Mouse (Mus musculus) forebrain, embryonic 11.5 days (tissue): ENCODE measurements around the gene Bcar3. TPM values are rescaled to one million over a fixed set of nuclear protein-coding genes. Genes with fewer than 3 reads are reported as not detected.

Experiments
- ATAC-seq: fragments of 200-750 bp; cut with Nextera tagmentation; replicated peaks from 2 replicates; pipeline ENCODE4 v1.8.0; 2017; ENCODE audit warnings: moderate TSS enrichment; ENCODE audit not compliant: low FRiP score
- DNase-seq: peaks from one replicate; pipeline ENCODE4 v3.0.0-alpha.2; 2017; ENCODE audit warnings: low spot score
- H3K27ac ChIP-seq: fragments of 300-500 bp; sonication (generic); 2 replicates; pipeline ENCODE4 v1.5.1; 2014; ENCODE audit warnings: low read depth, low read length
- H3K27me3 ChIP-seq: fragments of 300-500 bp; sonication (generic); 2 replicates; pipeline ENCODE4 v1.6.1; 2014; ENCODE audit warnings: mild to moderate bottlenecking, low read length, mixed read lengths; ENCODE audit not compliant: control insufficient read depth, insufficient read depth
- H3K36me3 ChIP-seq: fragments of 300-500 bp; sonication (generic); 2 replicates; pipeline ENCODE4 v1.6.1; 2014; ENCODE audit warnings: mild to moderate bottlenecking, low read length, moderate library complexity, mixed read lengths; ENCODE audit not compliant: control insufficient read depth, insufficient read depth
- H3K4me1 ChIP-seq: fragments of 300-500 bp; sonication (generic); replicated peaks from 2 replicates; pipeline ENCODE4 v1.6.1; 2014; ENCODE audit warnings: low read length, mixed read lengths; ENCODE audit not compliant: control insufficient read depth, insufficient read depth
- H3K4me2 ChIP-seq: fragments of 300-500 bp; sonication (generic); 2 replicates; pipeline ENCODE4 v1.6.1; 2014; ENCODE audit warnings: low read depth, mild to moderate bottlenecking, low read length, moderate library complexity, mixed read lengths; ENCODE audit not compliant: severe bottlenecking
- H3K4me3 ChIP-seq: fragments of 300-500 bp; sonication (generic); 2 replicates; pipeline ENCODE4 v1.5.1; 2014; ENCODE audit warnings: low read depth, low read length
- H3K9ac ChIP-seq: fragments of 300-500 bp; sonication (generic); 2 replicates; pipeline ENCODE4 v1.6.1; 2014; ENCODE audit warnings: low read length
- H3K9me3 ChIP-seq: fragments of 300-500 bp; sonication (generic); 2 replicates; pipeline ENCODE4 v1.6.1; 2016; ENCODE audit warnings: low read length, mixed read lengths; ENCODE audit not compliant: control insufficient read depth
- WGBS: fragments of 180-500 bp; shearing (Covaris S2); extraction: QIAGEN DNeasy Blood & Tissue Kit; methylation state at CpG from one replicate; pipeline ENCODE4 v1.1.7; 2014; 5-methylcytosine and 5-hydroxymethylcytosine counted together
- polyA plus RNA-seq: library from polyadenylated mRNA; unstranded; fragments of >200 nt; fragmentation: Nextera tagmentation; extraction: Ambion mirVana; gene quantifications from 2 replicates; pipeline ENCODE4 v1.2.1, GENCODE M21; 2014

Bcar3 gene
- polyA plus RNA-seq, 1 experiment from 2014 or later = 12.5 TPM

- H3K27me3 ChIP-seq = no peaks in the 10 kb centered on the region
- peak; percentile 37 for ATAC-seq
- H3K4me1 ChIP-seq = peaks cover 29% of the 10 kb centered on the region
- peak; percentile 68 for DNase-seq
- H3K4me3 ChIP-seq = no peak overlapping the region
- no peak overlapping the region for H3K9ac ChIP-seq
- H3K36me3 ChIP-seq = no peaks in the 10 kb centered on the region
- no peaks in the 10 kb centered on the region for H3K9me3 ChIP-seq
- peak overlapping the region; percentile 37; the same call in 1 of the 2 replicates for H3K4me2 ChIP-seq
- WGBS = 30% methylated on average over 18 of the region's 18 CpGs
- H3K27ac ChIP-seq = peak overlapping the region; percentile 94
Measured at GRCm38 (mm10) chr3:122461932-122462871, 168.3 kb downstream of the Bcar3 start.

- no peak overlapping the region for H3K9ac ChIP-seq
- no peaks in the 10 kb centered on the region for H3K36me3 ChIP-seq
- H3K4me1 ChIP-seq = peaks cover 25% of the 10 kb centered on the region
- no peak overlapping the region for H3K27ac ChIP-seq
- H3K9me3 ChIP-seq = no peaks in the 10 kb centered on the region
- H3K4me2 ChIP-seq = no peak overlapping the region
- ATAC-seq (no peak), DNase-seq (no peak)
- H3K27me3 ChIP-seq = no peaks in the 10 kb centered on the region
- H3K4me3 ChIP-seq = no peak overlapping the region
- WGBS = 82% methylated on average over 9 of the region's 9 CpGs
Measured at GRCm38 (mm10) chr3:122463166-122463565, 169.2 kb downstream of the Bcar3 start.

- ATAC-seq = no peak
- Histone ChIP-seq H3K36me3 (no peaks in the 10 kb centered on the region), H3K9me3 (no peaks in the 10 kb centered on the region), H3K4me2 (no peak overlapping the region), H3K4me1 (peaks cover 15% of the 10 kb centered on the region), H3K9ac (no peak overlapping the region), H3K27me3 (no peaks in the 10 kb centered on the region), H3K27ac (no peak overlapping the region), H3K4me3 (no peak overlapping the region)
- whole genome bisulfite sequencing = 55% methylated on average over 9 of the region's 9 CpGs
- DNase-seq = no peak
Measured at GRCm38 (mm10) chr3:122466100-122466730, 172.3 kb downstream of the Bcar3 start.

GRCm38 (mm10) chr3:122467977-122468376 lies 174.0 kb downstream of the Bcar3 start:
- H3K9me3 ChIP-seq = no peaks in the 10 kb centered on the region
- ATAC-seq = no peak
- no peak overlapping the region for H3K27ac ChIP-seq
- no peak overlapping the region for H3K4me3 ChIP-seq
- H3K9ac ChIP-seq = no peak overlapping the region
- DNase-seq = no peak
- H3K36me3 ChIP-seq = no peaks in the 10 kb centered on the region
- 68% methylated on average over 2 of the region's 2 CpGs for WGBS
- H3K4me2 ChIP-seq = no peak overlapping the region
- H3K27me3 ChIP-seq = no peaks in the 10 kb centered on the region
- peaks cover 4% of the 10 kb centered on the region; the same call in 1 of the 2 replicates for H3K4me1 ChIP-seq

GRCm38 (mm10) chr3:122470326-122471016 lies 176.5 kb downstream of the Bcar3 start:
- WGBS = 89% methylated on average over 14 of the region's 14 CpGs
- H3K4me1 ChIP-seq = peaks cover 6% of the 10 kb centered on the region
- ATAC-seq = no peak

GRCm38 (mm10) chr3:122471017-122471721 lies 177.2 kb downstream of the Bcar3 start:
- Histone ChIP-seq H3K4me3 (no peak overlapping the region), H3K4me2 (no peak overlapping the region), H3K27me3 (no peaks in the 10 kb centered on the region), H3K4me1 (peaks cover 10% of the 10 kb centered on the region), H3K27ac (no peak overlapping the region), H3K36me3 (no peaks in the 10 kb centered on the region), H3K9ac (no peak overlapping the region), H3K9me3 (no peaks in the 10 kb centered on the region)
- WGBS = 68% methylated on average over 12 of the region's 12 CpGs
- DNase-seq = no peak
- no peak for ATAC-seq

More at GRCm38 (mm10) chr3:122470326-122471016, 176.5 kb downstream of the Bcar3 start:
- Histone ChIP-seq H3K27me3 (no peaks in the 10 kb centered on the region), H3K4me3 (no peak overlapping the region), H3K9me3 (no peaks in the 10 kb centered on the region), H3K27ac (no peak overlapping the region), H3K9ac (no peak overlapping the region), H3K4me2 (no peak overlapping the region), H3K36me3 (no peaks in the 10 kb centered on the region)
- DNase-seq = no peak

GRCm38 (mm10) chr3:122472412-122472811 lies 178.5 kb downstream of the Bcar3 start:
- ATAC-seq = no peak
- Histone ChIP-seq H3K36me3 (no peaks in the 10 kb centered on the region), H3K4me1 (peaks cover 20% of the 10 kb centered on the region), H3K27me3 (no peaks in the 10 kb centered on the region), H3K9ac (no peak overlapping the region), H3K27ac (no peak overlapping the region), H3K4me3 (no peak overlapping the region), H3K9me3 (no peaks in the 10 kb centered on the region), H3K4me2 (no peak overlapping the region)
- no peak for DNase-seq
- whole genome bisulfite sequencing = 90% methylated on average over 11 of the region's 11 CpGs

GRCm38 (mm10) chr3:122473523-122474034 lies 179.6 kb downstream of the Bcar3 start:
- Histone ChIP-seq H3K4me3 (no peak overlapping the region), H3K4me1 (peaks cover 23% of the 10 kb centered on the region), H3K27me3 (no peaks in the 10 kb centered on the region), H3K27ac (no peak overlapping the region), H3K4me2 (no peak overlapping the region), H3K36me3 (no peaks in the 10 kb centered on the region), H3K9me3 (no peaks in the 10 kb centered on the region), H3K9ac (no peak overlapping the region)
- ATAC-seq (no peak), DNase-seq (no peak)
- 82% methylated on average over 11 of the region's 11 CpGs for WGBS
